Mouse (Mus musculus) kidney, adult 11 months (tissue): ENCODE measurements around the gene Tmem212.

ENCODE experiments used
- DNase-seq: peaks from one replicate; pipeline ENCODE4 v3.0.0; 2022

Tmem212 gene

DNA sequence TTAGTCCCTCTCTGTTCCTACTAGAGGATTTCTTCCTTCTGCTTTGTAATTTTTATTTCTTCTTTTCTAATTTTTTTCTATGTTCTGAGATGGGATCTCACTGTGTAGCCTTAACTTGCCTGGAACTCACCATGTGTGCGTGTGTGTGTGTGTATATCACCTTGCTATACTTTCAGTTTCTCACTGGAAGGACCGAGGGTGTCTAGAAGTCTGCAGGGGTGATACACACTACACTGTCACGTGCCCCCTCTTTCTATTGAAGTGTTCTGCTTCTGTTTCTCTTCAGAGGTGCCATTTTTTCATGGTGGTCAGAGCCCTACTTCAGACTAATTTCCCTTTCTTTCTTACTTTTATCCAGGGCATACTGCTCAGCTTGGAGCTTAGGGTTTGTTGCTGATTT lies 56.4 kb downstream of the Tmem212 start:
- DNase-seq = no peak

DNA sequence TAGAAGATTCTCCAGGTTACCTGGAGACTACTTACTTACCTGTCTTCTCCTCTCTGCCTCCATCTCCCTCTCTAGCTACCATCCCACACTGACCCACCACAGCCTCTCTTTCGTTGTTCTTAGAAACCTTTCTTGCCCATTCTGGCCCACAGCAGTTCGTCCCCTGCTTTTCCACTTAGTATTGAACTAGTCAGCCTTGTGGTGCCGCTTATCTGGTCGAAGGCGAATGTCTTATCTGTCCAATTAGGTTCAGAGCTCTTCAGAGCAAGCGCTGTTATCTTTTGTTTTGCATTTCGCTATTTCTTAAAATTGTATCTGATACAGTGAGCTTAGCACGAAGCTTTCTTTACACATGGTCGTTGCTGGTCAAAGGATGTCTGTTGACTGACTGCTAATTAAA lies 56.9 kb downstream of the Tmem212 start:
- DNase-seq = no peak

DNA sequence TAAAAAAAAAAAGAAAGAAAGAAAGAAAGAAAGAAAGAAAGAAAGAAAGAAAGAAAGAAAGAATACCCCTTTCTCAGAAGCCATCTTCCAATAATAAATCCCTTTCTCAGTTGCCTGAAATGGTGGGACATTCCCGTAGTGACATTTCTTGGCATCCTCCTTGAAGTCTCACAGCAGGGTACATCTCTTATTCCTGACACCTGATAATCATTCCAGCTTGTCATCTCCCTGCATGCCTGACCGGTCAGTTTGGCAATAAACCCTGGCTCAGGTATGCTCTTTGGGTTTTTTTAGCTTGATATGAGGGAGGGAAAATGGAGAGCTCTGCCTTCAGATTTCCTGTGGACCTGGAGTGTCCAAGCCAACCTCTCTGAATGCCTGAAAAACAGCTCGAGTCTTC lies 59.9 kb downstream of the Tmem212 start:
- no peak for DNase-seq

DNA sequence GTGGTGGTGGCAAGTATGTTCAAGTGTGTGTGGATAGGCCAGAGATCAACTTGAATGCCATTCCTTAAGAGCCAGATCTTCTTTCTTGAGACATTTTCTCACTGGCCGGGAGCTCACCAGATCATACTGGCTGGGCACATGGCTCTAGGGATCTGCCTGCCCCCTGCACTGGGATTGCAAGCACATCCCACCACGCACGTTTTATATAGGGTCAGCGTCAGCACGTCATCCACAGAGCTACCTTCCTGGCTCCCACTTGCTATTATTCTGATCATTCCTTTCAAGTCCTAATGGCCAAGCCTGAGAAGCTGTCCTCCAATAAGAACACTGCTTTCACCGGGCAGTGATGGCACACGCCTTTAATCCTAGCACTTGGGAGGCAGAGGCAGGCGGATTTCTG lies 60.4 kb downstream of the Tmem212 start:
- no peak for DNase-seq

DNA sequence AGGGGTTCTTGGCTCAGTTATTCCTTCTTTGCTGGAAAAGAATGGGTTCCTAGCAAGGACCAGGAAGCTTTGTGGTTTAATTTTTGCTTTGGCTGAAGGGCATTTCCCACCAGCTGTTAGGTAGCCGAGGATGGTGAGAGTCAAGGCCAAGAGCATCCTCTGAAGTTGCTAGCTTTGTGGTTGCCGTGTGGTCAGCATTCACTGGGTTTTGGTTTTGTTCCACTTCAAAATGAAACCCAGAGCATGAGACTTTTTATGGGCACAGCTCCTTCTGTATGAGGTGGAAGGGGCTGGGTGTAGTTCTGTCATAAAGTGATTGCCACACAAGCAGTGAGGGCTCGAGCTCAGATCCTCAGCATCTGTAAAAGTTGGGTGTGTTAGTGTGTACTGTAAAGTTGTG lies 67.4 kb downstream of the Tmem212 start:
- DNase-seq = no peak

DNA sequence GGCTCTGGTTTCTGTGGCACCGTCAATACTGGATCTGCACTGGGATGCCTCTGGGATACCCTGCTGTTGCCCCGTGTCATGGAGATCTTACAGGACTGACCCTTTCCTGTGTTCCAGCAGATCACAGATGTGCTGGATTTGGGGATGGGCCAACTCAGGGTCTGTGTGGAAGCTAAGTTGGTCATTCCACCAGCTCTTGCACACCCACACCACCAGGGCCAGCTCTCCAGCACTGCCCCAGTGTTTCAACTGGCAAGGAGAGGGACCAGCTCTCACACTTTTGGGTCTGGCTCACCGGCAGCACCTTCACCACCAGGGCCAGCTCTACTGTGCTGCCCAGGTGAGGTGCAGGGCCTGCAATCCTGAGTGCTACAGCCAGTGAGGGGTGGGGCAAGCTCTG lies 68.9 kb downstream of the Tmem212 start:
- no peak for DNase-seq

DNA sequence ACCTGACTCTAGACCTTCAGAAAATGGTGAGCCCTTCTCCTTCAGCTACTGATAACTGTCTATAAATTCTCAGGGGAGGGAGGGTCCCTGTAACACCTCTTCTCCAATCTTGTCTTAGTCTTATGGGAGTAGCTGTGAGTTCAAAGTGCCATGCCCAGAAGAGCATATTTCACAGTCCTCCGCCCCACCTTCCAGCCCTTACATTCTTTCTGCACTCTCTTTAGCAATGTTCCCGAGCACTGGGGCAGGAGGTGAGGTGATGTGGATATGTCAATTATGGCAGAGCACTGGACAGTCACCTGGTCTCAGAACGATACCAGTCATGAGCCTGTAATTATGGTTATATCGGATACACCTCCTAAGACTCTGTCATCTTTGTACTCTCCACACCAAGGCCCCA lies 70.2 kb downstream of the Tmem212 start:
- no peak for DNase-seq
